Mouse (Mus musculus) ES-Bruce4 (cell line): ENCODE measurements at regions not wholly inside any gene's neighbourhood (a gene's known extent, or its start where the extent isn't known, plus 50 kb on each side); places are given as distances from the start of the nearest gene placed in this dataset.

Experiments
- H3K27ac ChIP-seq: 2 replicates; pipeline ENCODE4 v1.5.1; 2012; ENCODE audit warnings: low read length, inconsistent platforms; ENCODE audit not compliant: insufficient read depth
- H3K27me3 ChIP-seq: 2 replicates; pipeline ENCODE4 v1.6.1; 2012; ENCODE audit warnings: mild to moderate bottlenecking, low read length, inconsistent platforms; ENCODE audit not compliant: control insufficient read depth, poor library complexity, insufficient read depth, severe bottlenecking
- H3K36me3 ChIP-seq: 2 replicates; pipeline ENCODE4 v1.6.1; 2012; ENCODE audit warnings: inconsistent platforms, mild to moderate bottlenecking, low read length, moderate library complexity; ENCODE audit not compliant: control insufficient read depth, poor library complexity, insufficient read depth, severe bottlenecking
- H3K4me1 ChIP-seq: one replicate; pipeline ENCODE4 v1.8.1; 2011; ENCODE audit warnings: low read length; ENCODE audit not compliant: control insufficient read depth, insufficient read depth
- H3K4me3 ChIP-seq: 2 replicates; pipeline ENCODE4 v1.5.1; 2011; ENCODE audit warnings: low read depth, mild to moderate bottlenecking, low read length
- H3K9ac ChIP-seq: 2 replicates; pipeline ENCODE4 v1.6.1; 2012; ENCODE audit warnings: low read depth, mild to moderate bottlenecking, inconsistent platforms; ENCODE audit not compliant: poor library complexity, severe bottlenecking
- H3K9me3 ChIP-seq: replicated peaks from 2 replicates; pipeline ENCODE4 v1.6.1; 2012; ENCODE audit warnings: mild to moderate bottlenecking, low read length, inconsistent platforms; ENCODE audit not compliant: control insufficient read depth, poor library complexity, insufficient read depth, severe bottlenecking
- CTCF ChIP-seq: IDR thresholded peaks from one replicate; pipeline ENCODE4 v1.8.1; 2011; ENCODE audit warnings: low read depth, low read length
- EP300 ChIP-seq: IDR thresholded peaks from 2 replicates; pipeline ENCODE4 v1.6.1; 2011; ENCODE audit warnings: low read depth, low read length; ENCODE audit not compliant: insufficient read depth
- POLR2A ChIP-seq: IDR thresholded peaks from one replicate; pipeline ENCODE4 v1.8.1; 2011; ENCODE audit warnings: low read length; ENCODE audit not compliant: insufficient read depth

- H3K27ac ChIP-seq = no peak overlapping the region
- H3K9ac ChIP-seq = no peak overlapping the region
- H3K4me1 ChIP-seq = no peaks in the 10 kb centered on the region
- H3K4me3 ChIP-seq = no peak overlapping the region
- TF ChIP-seq CTCF (no peak), POLR2A (no peak), EP300 (no peak)
- no peaks in the 10 kb centered on the region for H3K27me3 ChIP-seq
- no peaks in the 10 kb centered on the region for H3K9me3 ChIP-seq
- no peaks in the 10 kb centered on the region for H3K36me3 ChIP-seq
Measured at GRCm38 (mm10) chr11:109088488-109089252, 55.5 kb downstream of the E030025P04Rik start.

- Histone ChIP-seq H3K4me3 (no peak overlapping the region), H3K9me3 (no peaks in the 10 kb centered on the region), H3K27me3 (no peaks in the 10 kb centered on the region), H3K9ac (no peak overlapping the region), H3K4me1 (no peaks in the 10 kb centered on the region), H3K36me3 (no peaks in the 10 kb centered on the region), H3K27ac (no peak overlapping the region)
- no peak for TF ChIP-seq CTCF
- TF ChIP-seq POLR2A = no peak
- no peak for TF ChIP-seq EP300
Measured at GRCm38 (mm10) chr11:109081957-109082356, 62.2 kb downstream of the E030025P04Rik start.

- Histone ChIP-seq H3K27ac (no peak overlapping the region), H3K4me3 (no peak overlapping the region), H3K27me3 (no peaks in the 10 kb centered on the region), H3K9me3 (no peaks in the 10 kb centered on the region), H3K4me1 (no peaks in the 10 kb centered on the region), H3K9ac (no peak overlapping the region), H3K36me3 (no peaks in the 10 kb centered on the region)
- TF ChIP-seq POLR2A (no peak), CTCF (no peak), EP300 (no peak)
Measured at GRCm38 (mm10) chr11:109081454-109081853, 62.7 kb downstream of the E030025P04Rik start.

- no peak for TF ChIP-seq CTCF
- no peak for TF ChIP-seq POLR2A
- TF ChIP-seq EP300 = no peak
- H3K27ac ChIP-seq = no peak overlapping the region
- H3K9me3 ChIP-seq = no peaks in the 10 kb centered on the region
- H3K4me3 ChIP-seq = no peak overlapping the region
- no peak overlapping the region for H3K9ac ChIP-seq
- H3K4me1 ChIP-seq = no peaks in the 10 kb centered on the region
- H3K36me3 ChIP-seq = no peaks in the 10 kb centered on the region
- no peaks in the 10 kb centered on the region for H3K27me3 ChIP-seq
Measured at GRCm38 (mm10) chr11:109080847-109081415, 63.2 kb downstream of the E030025P04Rik start.

- no peak overlapping the region for H3K9ac ChIP-seq
- H3K27me3 ChIP-seq = no peaks in the 10 kb centered on the region
- TF ChIP-seq POLR2A = no peak
- no peak for TF ChIP-seq CTCF
- no peak for TF ChIP-seq EP300
Measured at GRCm38 (mm10) chr11:109079466-109079865, 64.7 kb downstream of the E030025P04Rik start.

GRCm38 (mm10) chr11:109076587-109077417, 67.4 kb downstream of the E030025P04Rik start:
- H3K27me3 ChIP-seq = no peaks in the 10 kb centered on the region
- no peak overlapping the region for H3K4me3 ChIP-seq
- H3K9me3 ChIP-seq = no peaks in the 10 kb centered on the region
- TF ChIP-seq POLR2A = no peak
- no peak for TF ChIP-seq CTCF
- no peak for TF ChIP-seq EP300
- H3K36me3 ChIP-seq = no peaks in the 10 kb centered on the region
- H3K9ac ChIP-seq = no peak overlapping the region
- no peak overlapping the region for H3K27ac ChIP-seq
- H3K4me1 ChIP-seq = no peaks in the 10 kb centered on the region

More at GRCm38 (mm10) chr11:109079466-109079865, 64.7 kb downstream of the E030025P04Rik start:
- Histone ChIP-seq H3K4me1 (no peaks in the 10 kb centered on the region), H3K4me3 (no peak overlapping the region), H3K27ac (no peak overlapping the region), H3K36me3 (no peaks in the 10 kb centered on the region), H3K9me3 (no peaks in the 10 kb centered on the region)
